Mouse (Mus musculus) midbrain, embryonic 15.5 days (tissue): Measurements from ENCODE around the gene Gm29133. TPM values are rescaled to one million over a fixed set of nuclear protein-coding genes. Genes with fewer than 3 reads are reported as not detected.

Experiments used
- ATAC-seq: fragments of 200-750 bp; cut with Nextera tagmentation; replicated peaks from 2 replicates; pipeline ENCODE4 v1.8.0; 2017; ENCODE audit warnings: moderate TSS enrichment
- H3K27ac ChIP-seq: fragments of 300-500 bp; sonication (generic); 2 replicates; pipeline ENCODE4 v1.5.1; 2015; ENCODE audit warnings: mild to moderate bottlenecking, inconsistent platforms
- H3K27me3 ChIP-seq: fragments of 300-500 bp; sonication (generic); replicated peaks from 2 replicates; pipeline ENCODE4 v1.6.1; 2015; ENCODE audit warnings: inconsistent platforms
- H3K36me3 ChIP-seq: fragments of 300-500 bp; sonication (generic); replicated peaks from 2 replicates; pipeline ENCODE4 v1.6.1; 2015; ENCODE audit warnings: inconsistent platforms
- H3K4me1 ChIP-seq: fragments of 300-500 bp; sonication (generic); 2 replicates; pipeline ENCODE4 v1.6.1; 2015; ENCODE audit warnings: inconsistent platforms
- H3K4me2 ChIP-seq: fragments of 300-500 bp; sonication (generic); 2 replicates; pipeline ENCODE4 v1.6.1; 2015; ENCODE audit warnings: inconsistent platforms, mild to moderate bottlenecking, moderate library complexity
- H3K4me3 ChIP-seq: fragments of 300-500 bp; sonication (generic); 2 replicates; pipeline ENCODE4 v1.5.1; 2015; ENCODE audit warnings: mild to moderate bottlenecking, inconsistent platforms
- H3K9ac ChIP-seq: fragments of 300-500 bp; sonication (generic); 2 replicates; pipeline ENCODE4 v1.6.1; 2015; ENCODE audit warnings: mild to moderate bottlenecking, inconsistent platforms
- H3K9me3 ChIP-seq: fragments of 300-500 bp; sonication (generic); 2 replicates; pipeline ENCODE4 v1.6.1; 2016; ENCODE audit warnings: inconsistent platforms
- WGBS: fragments of 180-500 bp; shearing (Covaris S2); methylation state at CpG from one replicate; pipeline ENCODE4 v1.1.7; 2015; ENCODE audit warnings: mixed read lengths; 5-methylcytosine and 5-hydroxymethylcytosine counted together
- polyA plus RNA-seq: library from polyadenylated mRNA; unstranded; fragments of >200 nt; fragmentation: Nextera tagmentation; extraction: Ambion mirVana; gene quantifications from 2 replicates; pipeline ENCODE4 v1.2.1, GENCODE M21; 2015

Gene Gm29133
- polyA plus RNA-seq: not detected in 2 replicates

- no peak within 1 kb of the TSS for H3K9ac ChIP-seq
- H3K9me3 ChIP-seq: no peaks in the 10 kb centered on the region
- no peak within 1 kb of the TSS for H3K4me3 ChIP-seq
- ATAC-seq: no peak
- H3K27ac ChIP-seq: no peak within 1 kb of the TSS
- no peak within 1 kb of the TSS for H3K4me2 ChIP-seq
- H3K4me1 ChIP-seq: no peaks in the 10 kb centered on the region
- 64% methylated on average over 5 of the region's 5 CpGs for WGBS
- no peaks in the 10 kb centered on the region for H3K36me3 ChIP-seq
- H3K27me3 ChIP-seq: no peaks in the 10 kb centered on the region
Observed at GRCm38 (mm10) chr3:75747897-75748296, at the start of gene Gm29133. TSS of gene Gm29133 (plus strand) at chr3:75748197.

GRCm38 (mm10) chr3:75699088-75699487, 48.9 kb upstream of the Gm29133 start:
- H3K27ac ChIP-seq: no peak overlapping the region
- no peak for ATAC-seq
- no peak overlapping the region for H3K4me2 ChIP-seq
- H3K4me1 ChIP-seq: no peaks in the 10 kb centered on the region
- no peaks in the 10 kb centered on the region for H3K9me3 ChIP-seq
- no peak overlapping the region for H3K4me3 ChIP-seq
- no peaks in the 10 kb centered on the region for H3K36me3 ChIP-seq
- H3K9ac ChIP-seq: no peak overlapping the region
- WGBS: 88% methylated on average over 3 of the region's 3 CpGs
- H3K27me3 ChIP-seq: no peaks in the 10 kb centered on the region

- 87% methylated on average over 3 of the region's 3 CpGs for WGBS
- Histone ChIP-seq H3K9me3 (no peaks in the 10 kb centered on the region), H3K27me3 (no peaks in the 10 kb centered on the region), H3K4me3 (no peak overlapping the region), H3K27ac (no peak overlapping the region), H3K9ac (no peak overlapping the region), H3K4me1 (no peaks in the 10 kb centered on the region), H3K36me3 (no peaks in the 10 kb centered on the region), H3K4me2 (no peak overlapping the region)
- ATAC-seq: no peak
Observed at GRCm38 (mm10) chr3:75701336-75701735, 46.7 kb upstream of the Gm29133 start.

GRCm38 (mm10) chr3:75706536-75706935, 41.5 kb upstream of the Gm29133 start:
- WGBS: 79% methylated on average over 3 of the region's 3 CpGs
- no peak overlapping the region for H3K9ac ChIP-seq
- ATAC-seq: no peak

GRCm38 (mm10) chr3:75713678-75714295, 34.2 kb upstream of the Gm29133 start:
- no peak for ATAC-seq
- H3K4me1 ChIP-seq: no peaks in the 10 kb centered on the region
- no peak overlapping the region for H3K9ac ChIP-seq
- H3K4me3 ChIP-seq: no peak overlapping the region
- H3K27me3 ChIP-seq: no peaks in the 10 kb centered on the region
- no peak overlapping the region for H3K27ac ChIP-seq
- no peaks in the 10 kb centered on the region for H3K9me3 ChIP-seq
- 72% methylated on average over 3 of the region's 3 CpGs for WGBS
- no peak overlapping the region for H3K4me2 ChIP-seq
- H3K36me3 ChIP-seq: no peaks in the 10 kb centered on the region

More at GRCm38 (mm10) chr3:75706536-75706935, 41.5 kb upstream of the Gm29133 start:
- Histone ChIP-seq H3K9me3 (no peaks in the 10 kb centered on the region), H3K27ac (no peak overlapping the region), H3K4me1 (no peaks in the 10 kb centered on the region), H3K4me2 (no peak overlapping the region), H3K27me3 (no peaks in the 10 kb centered on the region), H3K4me3 (no peak overlapping the region), H3K36me3 (no peaks in the 10 kb centered on the region)

GRCm38 (mm10) chr3:75720663-75721062, 27.3 kb upstream of the Gm29133 start:
- no peak overlapping the region for H3K27ac ChIP-seq

GRCm38 (mm10) chr3:75730982-75731600, 16.9 kb upstream of the Gm29133 start:
- no peak for ATAC-seq
- WGBS: 82% methylated on average over 3 of the region's 3 CpGs
- no peak overlapping the region for H3K27ac ChIP-seq
- H3K4me3 ChIP-seq: no peak overlapping the region
- H3K9me3 ChIP-seq: no peaks in the 10 kb centered on the region
- H3K9ac ChIP-seq: no peak overlapping the region
- H3K4me1 ChIP-seq: no peaks in the 10 kb centered on the region
- no peaks in the 10 kb centered on the region for H3K36me3 ChIP-seq
- H3K27me3 ChIP-seq: no peaks in the 10 kb centered on the region
- no peak overlapping the region for H3K4me2 ChIP-seq

More at GRCm38 (mm10) chr3:75720663-75721062, 27.3 kb upstream of the Gm29133 start:
- Histone ChIP-seq H3K9ac (no peak overlapping the region), H3K4me3 (no peak overlapping the region), H3K36me3 (no peaks in the 10 kb centered on the region), H3K27me3 (no peaks in the 10 kb centered on the region), H3K9me3 (no peaks in the 10 kb centered on the region), H3K4me1 (no peaks in the 10 kb centered on the region), H3K4me2 (no peak overlapping the region)
- 0 out of 2 replicates have a peak, but pooled peaks have one; percentile 54 for ATAC-seq
- WGBS: 14% methylated on average over 2 of the region's 2 CpGs

GRCm38 (mm10) chr3:75743664-75744437, 4.1 kb upstream of the Gm29133 start:
- Histone ChIP-seq H3K4me2 (no peak overlapping the region), H3K4me3 (no peak overlapping the region), H3K36me3 (no peaks in the 10 kb centered on the region), H3K9me3 (no peaks in the 10 kb centered on the region), H3K27ac (no peak overlapping the region), H3K27me3 (no peaks in the 10 kb centered on the region), H3K9ac (no peak overlapping the region), H3K4me1 (no peaks in the 10 kb centered on the region)
- no peak for ATAC-seq
- 85% methylated on average over 4 of the region's 4 CpGs for WGBS

GRCm38 (mm10) chr3:75745343-75745742, 2.7 kb upstream of the Gm29133 start:
- no peaks in the 10 kb centered on the region for H3K9me3 ChIP-seq
- H3K4me1 ChIP-seq: no peaks in the 10 kb centered on the region
- H3K9ac ChIP-seq: no peak overlapping the region
- no peaks in the 10 kb centered on the region for H3K27me3 ChIP-seq
- H3K4me3 ChIP-seq: no peak overlapping the region
- ATAC-seq: no peak
- H3K27ac ChIP-seq: no peak overlapping the region
- no peak overlapping the region for H3K4me2 ChIP-seq
- H3K36me3 ChIP-seq: no peaks in the 10 kb centered on the region
- WGBS: 63% methylated on average over 2 of the region's 2 CpGs

- Histone ChIP-seq H3K9me3 (no peaks in the 10 kb centered on the region), H3K4me3 (no peak overlapping the region), H3K4me2 (no peak overlapping the region), H3K27me3 (no peaks in the 10 kb centered on the region), H3K4me1 (no peaks in the 10 kb centered on the region), H3K36me3 (no peaks in the 10 kb centered on the region), H3K27ac (no peak overlapping the region), H3K9ac (no peak overlapping the region)
- ATAC-seq: no peak
- 66% methylated on average over 2 of the region's 2 CpGs for WGBS
Observed at GRCm38 (mm10) chr3:75763351-75763750, 15.4 kb downstream of the Gm29133 start.

- no peak for ATAC-seq
- Histone ChIP-seq H3K27me3 (no peaks in the 10 kb centered on the region), H3K4me1 (no peaks in the 10 kb centered on the region), H3K4me3 (no peak overlapping the region), H3K36me3 (no peaks in the 10 kb centered on the region), H3K4me2 (no peak overlapping the region), H3K27ac (no peak overlapping the region), H3K9me3 (no peaks in the 10 kb centered on the region), H3K9ac (no peak overlapping the region)
- 83% methylated on average over 2 of the region's 2 CpGs for WGBS
Observed at GRCm38 (mm10) chr3:75774253-75774652, 26.3 kb downstream of the Gm29133 start.

- ATAC-seq: no peak
- Histone ChIP-seq H3K9me3 (no peaks in the 10 kb centered on the region), H3K4me3 (no peak overlapping the region), H3K27ac (no peak overlapping the region), H3K36me3 (no peaks in the 10 kb centered on the region), H3K9ac (no peak overlapping the region), H3K27me3 (no peaks in the 10 kb centered on the region), H3K4me1 (no peaks in the 10 kb centered on the region), H3K4me2 (no peak overlapping the region)
Observed at GRCm38 (mm10) chr3:75808001-75808400, 60.0 kb downstream of the Gm29133 start.
